Mouse (Mus musculus): ENCODE data around the gene Gtsf1l.

GRCm38 (mm10) chr2:163052101-163052500, 35.6 kb downstream of the Gtsf1l start:
- TF ChIP-seq CTCF (IDR thresholded peaks at IDR 0.05; ENCODE audit: low read depth): no peak
- no peak for TF ChIP-seq EP300 (IDR thresholded peaks at IDR 0.05; ENCODE audit: low read depth)
